Comparison of ENCODE assay signal across 16 mouse cellular contexts in the genomic region with DNA sequence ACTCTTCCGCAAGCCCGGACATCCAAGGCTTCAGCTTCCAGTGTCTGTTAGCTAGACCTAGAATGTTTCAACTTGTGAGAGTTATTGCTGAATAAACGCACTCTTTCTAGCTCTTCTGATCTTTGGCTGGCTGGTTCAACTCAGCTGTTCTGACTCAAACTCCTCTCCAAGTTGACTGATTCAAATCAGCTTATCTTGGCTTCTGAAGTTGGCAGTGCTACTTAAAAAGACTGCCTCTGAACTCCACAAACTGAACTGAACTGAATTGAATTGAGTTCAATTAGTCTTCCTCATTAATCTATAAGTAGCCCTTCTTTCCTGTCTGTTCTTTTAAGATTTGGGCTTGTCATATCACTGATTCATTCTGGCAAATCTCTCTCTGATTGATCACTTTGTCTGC.
DNase-seq lines count a peak whose midpoint lies in the region; TF ChIP-seq lines count a peak whose summit lies in the region.
"Had no signal": no experiment of that assay in that cellular context is flagged by ENCODE, and none has a peak within 500 bp of the region (broad histone marks: within the 10 kb centered on the region; RNA-seq: fewer than 3 reads in every experiment).

No protein-coding gene starts in this region.

- TF ChIP-seq EP300 in MEL (IDR thresholded peaks at IDR 0.05; ENCODE audit: low read depth in 1 of 2, low read length in 2 of 2): no peak

- peaks cover 5% of the 10 kb centered on the region in 2 experiments; a peak in 3 of 4 replicates for H3K4me1 ChIP-seq in MEL (ENCODE audit: control insufficient read depth in 1 of 2, insufficient read depth in 2 of 2, low read length in 2 of 2)

- H3K9ac ChIP-seq in MEL (ENCODE audit: control insufficient read depth, low read depth, low read length, poor library complexity, severe bottlenecking): no peak overlapping the region

- no peak for TF ChIP-seq RAD21 in MEL (IDR thresholded peaks at IDR 0.05; ENCODE audit: low read depth, low read length)

- peak; percentile 25 for DNase-seq in MEL (ENCODE audit: low read depth, low spot score)
- no peak for DNase-seq in left cerebral cortex, adult 8-10 months (ENCODE audit: low spot score in 2 of 2)
- DNase-seq: adrenal gland, adult 2 months; adrenal gland, adult 8-10 months; adrenal gland, postnatal 10 days; adrenal gland, postnatal 14 days; adrenal gland, postnatal 25 days; adrenal gland, postnatal 36 days; B cell, adult 2 months; cerebellum, adult 11 months; cerebellum, adult 11-12 months; cerebellum, adult 18-20 months; cerebellum, adult 2 months; cerebellum, adult 8-10 months had no signal

- TF ChIP-seq POLR2A in MEL (IDR thresholded peaks at IDR 0.05; ENCODE audit: control insufficient read depth in 1 of 2, insufficient read depth in 1 of 2, low read depth in 1 of 2, low read length in 2 of 2, poor library complexity in 1 of 2): no peak

- H3K36me3 ChIP-seq in MEL (ENCODE audit: control insufficient read depth in 1 of 2, insufficient read depth in 2 of 2, low read length in 2 of 2): peaks cover 0 to 6% of the 10 kb centered on the region in 2 experiments; a peak in 1 of 4 replicates
- H3K36me3 ChIP-seq: G1E had no signal

- H3K4me3 ChIP-seq in MEL (ENCODE audit: control insufficient read depth in 1 of 2, insufficient read depth in 1 of 2, low read depth in 2 of 2, low read length in 2 of 2): no peak overlapping the region

- H3K27me3 ChIP-seq in MEL (ENCODE audit: control insufficient read depth in 1 of 2, insufficient read depth in 2 of 2, low read length in 2 of 2): no peaks in the 10 kb centered on the region
- H3K27me3 ChIP-seq: CH12.LX had no signal

- no peaks in the 10 kb centered on the region for H3K9me3 ChIP-seq in MEL (replicated peaks; ENCODE audit: insufficient read depth, low read length)
- H3K9me3 ChIP-seq: G1E had no signal

- H3K27ac ChIP-seq in MEL (ENCODE audit: control insufficient read depth, low read depth, low read length): no peak overlapping the region

- TF ChIP-seq CTCF in MEL (IDR thresholded peaks at IDR 0.05 in 2 of 3, conservative IDR thresholded peaks at IDR 0.05 in 1 of 3; ENCODE audit: control insufficient read depth in 1 of 3, insufficient read depth in 1 of 3, low read depth in 2 of 3, low read length in 3 of 3, poor library complexity in 1 of 3, severe bottlenecking in 1 of 3): no peak

- H3K79me2 ChIP-seq in MEL (ENCODE audit: control insufficient read depth, insufficient read depth, low read length, poor library complexity): no peaks in the 10 kb centered on the region

TF ChIP-seq in MEL, 35 proteins besides CTCF, POLR2A, EP300 and RAD21:
- TF ChIP-seq JUND (IDR thresholded peaks at IDR 0.05; ENCODE audit: low read depth, low read length) (no peak), E2F4 (IDR thresholded peaks at IDR 0.05; ENCODE audit: borderline replicate concordance, low read depth, low read length) (no peak), MAFK (IDR thresholded peaks at IDR 0.05; ENCODE audit: borderline replicate concordance, low read depth, low read length) (no peak), SIN3A (IDR thresholded peaks at IDR 0.05; ENCODE audit: low read length) (no peak), ETS1 (IDR thresholded peaks at IDR 0.05; ENCODE audit: low read depth, low read length) (peak; percentile 68; the same call in 1 of the 2 replicates), CHD1 (IDR thresholded peaks at IDR 0.05; ENCODE audit: low read depth, low read length) (no peak), BHLHE40 (IDR thresholded peaks at IDR 0.05; ENCODE audit: borderline replicate concordance, low read depth, low read length) (no peak), TAL1 (IDR thresholded peaks at IDR 0.05; ENCODE audit: low read length) (no peak), GATA1 (IDR thresholded peaks at IDR 0.05; ENCODE audit: low read depth, low read length) (peak; percentile 61)
